Mouse (Mus musculus): Measurements from ENCODE around the gene Cdhr5.
"Not testable (repeated sequence)": the region's sequence is repeated elsewhere in the genome, so short reads cannot be mapped to it uniquely, and the experiment has no call there.

Gene Cdhr5

DNA sequence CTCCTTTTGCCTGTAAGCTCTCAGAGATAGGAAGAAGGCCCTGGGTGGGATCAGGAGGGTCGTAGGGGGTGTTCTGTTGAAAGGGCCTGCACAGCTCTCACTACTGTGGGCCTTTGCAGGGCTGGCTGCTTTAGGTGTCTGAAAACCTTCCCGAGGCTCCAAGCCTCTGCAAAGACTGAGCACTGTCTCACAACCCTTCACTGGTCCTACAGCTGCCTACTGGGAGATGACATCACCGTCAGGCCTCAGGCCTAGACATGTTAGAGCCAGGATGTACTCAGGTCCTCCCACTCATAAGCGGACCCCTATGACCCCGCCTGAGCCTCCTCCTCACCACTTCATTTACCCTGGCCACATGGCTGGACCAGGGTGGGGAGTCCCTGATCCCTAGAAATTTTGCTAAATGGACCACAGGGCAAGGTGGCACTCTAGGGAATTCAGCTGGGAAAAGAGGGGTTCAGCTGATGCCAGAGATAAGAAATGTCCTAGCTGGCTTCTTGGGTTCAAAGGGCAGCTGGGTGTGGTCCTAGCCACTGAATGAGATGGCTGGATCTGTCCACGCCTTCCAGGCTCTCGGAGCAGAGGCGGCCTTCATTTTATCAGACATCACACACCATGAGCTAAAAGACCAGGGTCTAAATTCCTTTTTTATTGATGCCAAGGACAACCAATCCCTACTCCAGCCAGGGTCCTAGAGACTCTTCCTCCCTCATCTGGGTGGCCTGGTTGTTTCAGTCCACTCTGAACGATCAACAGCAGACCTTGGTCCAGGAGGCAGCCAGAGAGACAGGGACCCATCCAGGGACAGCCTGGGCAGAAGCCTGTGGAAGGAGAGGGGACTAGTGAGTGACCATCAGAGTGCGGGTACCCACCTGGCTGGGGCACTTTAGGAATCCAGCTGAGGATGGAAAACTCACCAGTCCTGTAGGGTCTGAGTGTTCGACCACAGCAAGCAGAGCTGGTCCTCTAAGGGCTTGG, 1.4 kb upstream of the Cdhr5 start:
- no peak for DNase-seq

DNA sequence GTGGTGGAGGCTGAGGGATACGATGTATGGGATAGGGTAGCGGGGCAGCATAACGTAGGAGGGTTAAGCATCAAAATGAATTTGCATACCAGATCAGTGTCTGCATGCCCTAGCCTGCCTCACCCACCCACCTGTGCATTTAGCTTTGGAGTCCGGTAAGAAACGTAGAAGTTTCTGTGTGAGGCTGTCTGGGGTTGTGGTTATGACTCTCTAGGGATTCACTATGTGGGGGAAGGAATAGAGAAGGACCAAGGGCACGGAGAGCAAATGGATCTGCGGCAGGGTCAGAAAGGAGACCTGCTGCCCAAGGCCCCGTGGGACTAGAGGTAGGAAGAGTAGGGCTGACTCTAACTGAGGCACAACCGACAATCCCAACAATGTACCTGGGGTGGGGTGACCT, 1.2 kb downstream of the Cdhr5 start:
- DNase-seq: no peak

DNA sequence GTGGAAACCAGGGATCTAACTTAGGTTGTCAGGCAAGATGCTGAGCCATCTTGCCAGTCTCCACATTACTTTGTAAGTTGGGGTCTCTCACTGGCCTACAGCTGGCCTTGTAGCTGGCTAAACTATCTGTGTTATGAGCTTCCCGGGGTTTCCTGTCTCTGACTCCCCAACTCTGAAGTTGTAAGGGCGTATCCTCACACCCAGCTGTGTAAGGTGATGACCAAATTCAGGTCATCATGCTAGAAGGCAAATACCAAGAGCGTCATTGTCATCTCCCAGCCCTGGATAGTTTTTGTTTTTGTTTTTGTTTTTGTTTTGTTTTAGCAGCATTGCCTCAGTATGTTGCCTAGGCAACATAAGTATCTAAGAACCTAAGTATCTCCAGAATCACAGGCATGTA, 6.0 kb downstream of the Cdhr5 start:
- no peak for DNase-seq

DNA sequence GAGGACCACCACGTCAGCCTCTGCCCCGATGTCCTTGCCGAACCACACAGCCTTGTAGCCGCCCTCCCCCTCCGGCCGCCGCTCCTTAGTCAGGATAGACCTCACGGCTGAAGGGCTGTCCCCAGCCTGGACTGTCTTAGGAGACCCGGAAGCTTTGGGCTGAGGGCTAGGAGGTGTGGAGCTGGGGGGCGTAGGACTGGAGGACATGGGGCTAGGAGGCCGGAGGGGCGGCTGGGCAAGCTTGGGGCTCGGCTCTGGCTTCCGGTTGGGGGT, 7.4 kb downstream of the Cdhr5 start:
- no peak for DNase-seq

DNA sequence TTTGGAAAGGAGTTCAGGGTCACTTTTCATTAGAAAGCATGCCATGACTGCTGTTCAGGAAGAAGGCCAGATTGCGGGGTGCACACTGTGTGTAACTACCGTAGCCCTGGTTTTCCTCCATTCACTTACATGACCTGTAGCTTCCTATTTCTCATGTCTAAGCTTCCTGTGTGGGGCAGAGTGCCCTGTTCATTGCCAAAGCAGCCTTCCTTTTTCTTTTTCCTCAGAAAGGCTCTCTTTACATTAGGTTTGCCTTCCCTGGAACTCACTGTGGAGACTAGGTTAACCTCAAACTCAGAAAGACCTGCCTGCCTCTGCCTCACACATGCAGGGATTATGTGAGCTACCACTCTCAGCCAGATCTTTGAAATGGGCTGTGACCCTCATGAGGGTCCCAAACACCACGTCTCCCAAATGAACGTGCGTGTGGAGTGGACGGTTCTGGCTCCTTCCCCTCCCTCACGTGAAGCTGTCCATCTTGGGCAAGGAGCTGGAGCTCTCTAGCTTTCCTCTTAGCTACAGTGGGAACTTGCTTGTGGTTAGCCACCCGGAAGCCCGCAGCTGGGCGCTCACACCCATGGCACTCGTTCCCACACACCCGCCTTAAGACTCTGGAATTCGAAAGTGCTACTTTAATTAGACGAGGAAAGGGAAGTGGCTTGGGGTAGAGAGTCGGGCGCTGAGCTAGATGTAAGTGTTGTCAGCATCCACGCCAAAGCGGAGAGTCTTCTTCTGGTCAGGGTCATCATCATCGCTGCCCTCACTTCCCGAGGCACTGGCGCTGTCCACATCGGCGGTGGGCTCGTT, 7.9 kb downstream of the Cdhr5 start:
- peak in 1 of 2 experiments; percentile 18 for DNase-seq

DNA sequence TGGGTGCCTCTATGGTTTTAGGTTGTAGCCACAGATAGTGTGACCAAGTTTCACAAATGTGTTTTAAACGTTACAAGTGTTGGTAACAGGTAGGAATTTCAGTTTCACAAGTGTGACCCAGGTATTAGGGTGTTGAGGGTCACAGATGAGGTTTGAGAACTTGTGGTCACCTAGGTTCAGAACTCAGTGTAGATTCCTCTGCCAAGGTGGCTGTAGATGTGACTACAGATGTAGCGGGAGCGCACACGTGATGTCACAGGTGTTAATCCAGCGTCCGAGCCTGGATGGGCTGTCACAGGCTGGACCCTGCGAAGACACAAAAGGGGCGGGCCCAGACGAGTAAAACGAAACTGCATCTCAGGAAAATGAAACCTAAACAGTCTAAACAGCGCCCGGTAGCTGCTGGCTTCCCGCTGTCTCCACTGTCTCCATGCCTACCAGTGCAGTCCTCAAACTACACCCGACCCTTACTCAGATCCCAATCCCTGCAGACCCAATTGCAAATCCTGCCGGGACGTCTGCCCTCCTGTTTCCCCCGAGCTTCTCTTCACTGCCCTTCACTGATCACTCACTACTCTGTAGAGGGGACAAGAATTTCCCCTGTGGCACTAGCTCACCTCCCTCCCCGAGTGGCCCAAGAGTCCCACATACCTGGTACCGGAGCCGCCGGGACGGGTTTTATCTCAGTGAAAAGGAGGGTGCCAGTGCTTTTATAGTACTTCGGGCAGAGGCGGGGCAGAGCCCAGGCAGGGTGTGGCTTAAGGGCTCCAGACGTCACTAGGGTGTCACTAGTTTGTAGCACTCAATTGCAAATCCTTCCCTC, 10.6 kb downstream of the Cdhr5 start, which contains the start of gene Irf7:
Irf7 (minus strand) TSS at position 743 of the 823 bp plus-strand sequence.
- DNase-seq: peak; percentile 68 to 77

DNA sequence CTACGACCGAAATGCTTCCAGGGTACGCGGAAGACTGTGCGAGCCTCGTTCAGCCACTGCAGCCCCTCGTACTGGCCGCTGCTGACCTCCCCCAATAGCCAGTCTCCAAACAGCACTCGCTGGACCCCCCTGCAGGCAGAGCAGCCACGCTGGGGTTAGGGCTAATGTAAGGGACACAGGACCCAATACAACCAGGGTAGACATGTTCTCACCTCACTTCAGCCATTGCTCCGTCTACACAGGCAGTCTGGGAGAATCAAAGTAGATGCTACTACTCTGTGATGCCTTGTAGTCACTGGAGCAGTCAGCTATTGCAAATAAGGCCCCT, 11.2 kb downstream of the Cdhr5 start:
- DNase-seq: no peak

DNA sequence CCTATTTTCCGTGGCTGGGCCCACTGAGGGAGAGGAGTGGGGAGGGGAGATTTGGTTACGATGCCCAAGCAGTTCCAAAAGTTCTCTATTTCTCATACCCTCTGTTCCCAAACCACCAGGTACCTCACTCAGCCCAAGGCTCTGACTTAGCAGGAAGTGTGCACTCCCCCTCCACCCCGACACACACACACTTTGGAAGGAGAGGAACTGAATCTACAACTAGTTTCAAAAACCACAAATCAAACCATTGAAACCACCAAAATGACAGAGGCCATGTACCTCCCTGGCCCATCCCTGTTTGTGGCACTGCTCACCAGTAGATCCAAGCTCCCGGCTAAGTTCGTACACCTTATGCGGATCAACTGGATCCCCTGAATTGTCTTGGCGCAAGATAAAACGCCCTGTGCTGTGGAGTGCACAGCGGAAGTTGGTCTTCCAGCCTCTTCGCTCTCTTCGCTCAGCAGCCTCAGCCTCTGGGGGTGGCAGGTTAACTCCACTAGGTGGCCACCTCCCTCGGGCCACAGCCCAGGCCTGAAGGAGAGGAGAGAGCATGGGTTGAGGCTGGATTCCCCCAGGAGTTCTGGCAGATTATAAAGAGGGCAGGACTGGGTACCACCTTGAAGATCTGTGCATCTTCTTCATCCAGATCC, 11.7 kb downstream of the Cdhr5 start:
- peak; percentile 64 to 77 for DNase-seq

DNA sequence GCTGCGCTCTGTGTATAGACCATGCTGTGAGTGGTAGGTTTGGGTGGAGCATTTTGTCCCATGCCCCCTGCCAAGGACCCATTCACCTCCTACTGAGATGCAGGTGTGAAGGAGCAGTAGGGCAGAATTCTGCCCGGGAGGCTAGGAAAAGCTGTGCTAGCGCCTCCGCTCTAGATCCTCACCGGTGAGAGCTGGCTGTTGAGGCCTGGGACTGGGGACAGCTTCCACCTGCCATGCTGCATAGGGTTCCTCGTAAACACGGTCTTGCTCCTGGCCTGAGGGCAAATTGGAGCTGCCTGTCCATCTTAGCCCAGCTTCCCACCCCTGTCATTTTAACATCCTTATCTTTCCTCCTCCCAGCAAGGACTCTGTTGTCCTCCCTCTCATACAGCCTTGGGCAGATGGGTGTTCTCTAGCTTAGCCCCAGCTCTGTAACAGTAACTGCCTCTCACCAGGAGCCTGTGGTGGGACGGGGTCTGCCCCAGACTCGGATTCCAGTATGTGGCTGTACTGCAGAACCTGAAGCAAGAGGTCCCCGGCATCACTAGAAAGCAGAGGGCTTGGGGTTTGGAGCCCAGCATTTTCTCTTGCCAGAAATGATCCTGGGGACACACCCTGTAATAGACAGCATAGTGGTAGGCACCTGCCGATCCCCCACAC, 12.4 kb downstream of the Cdhr5 start:
- no peak for DNase-seq

DNA sequence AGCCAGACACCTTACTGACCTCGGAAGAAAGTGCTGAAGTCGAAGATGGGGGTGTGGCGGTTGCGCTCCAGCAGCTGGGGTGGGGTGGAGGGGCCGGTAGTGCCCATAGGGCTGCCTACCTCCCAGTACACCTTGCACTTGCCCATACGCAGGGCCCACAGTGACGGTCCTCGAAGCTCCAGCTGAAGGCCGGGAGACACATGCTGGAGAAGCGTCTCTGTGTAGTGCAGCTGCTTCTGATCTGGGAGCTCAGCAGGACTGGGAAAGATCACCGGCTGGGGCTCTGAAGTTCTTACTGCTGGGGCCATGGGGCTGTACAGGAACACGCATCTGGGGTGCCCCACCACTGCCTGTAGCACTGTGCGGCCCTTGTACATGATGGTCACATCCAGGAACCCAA, 12.9 kb downstream of the Cdhr5 start:
- DNase-seq: no peak

DNA sequence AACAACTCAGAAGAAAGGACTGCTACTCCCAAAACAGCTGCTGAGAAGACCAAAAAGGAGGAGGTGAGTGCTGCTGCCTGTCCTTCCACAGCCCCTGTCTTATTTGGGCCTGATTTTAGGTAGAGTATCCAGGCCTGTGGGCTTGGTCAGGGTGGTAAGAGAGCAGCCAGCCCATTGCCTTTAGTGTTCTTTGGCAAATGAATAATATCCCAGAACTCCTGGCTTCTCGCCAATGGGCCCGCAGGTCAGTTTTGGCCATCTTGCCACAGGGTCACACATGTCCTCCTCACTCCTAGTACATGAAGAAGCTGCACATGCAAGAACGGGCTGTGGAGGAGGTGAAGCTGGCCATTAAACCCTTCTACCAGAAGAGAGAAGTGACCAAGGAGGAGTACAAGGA, 15.1 kb downstream of the Cdhr5 start:
- no peak for DNase-seq

DNA sequence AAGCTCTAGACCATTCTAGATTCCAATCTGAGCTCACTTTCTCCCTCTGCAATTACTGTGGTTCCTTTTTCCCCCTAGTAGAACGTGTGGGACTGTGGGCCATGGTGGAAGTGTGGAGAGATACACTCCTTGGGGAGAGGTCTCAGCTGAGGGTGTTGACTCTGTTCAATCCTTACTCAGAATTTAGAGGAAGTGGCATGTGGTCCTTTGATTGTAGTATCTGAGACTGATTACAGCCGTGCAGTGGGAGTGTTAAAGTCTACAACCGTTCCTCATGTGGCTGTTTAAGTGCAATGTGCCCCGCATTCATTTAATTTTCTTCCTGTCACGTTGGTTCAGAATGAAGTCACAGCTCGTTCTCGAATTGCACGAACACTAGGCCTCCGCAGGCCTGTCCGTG, 20.4 kb downstream of the Cdhr5 start:
- DNase-seq: no peak

DNA sequence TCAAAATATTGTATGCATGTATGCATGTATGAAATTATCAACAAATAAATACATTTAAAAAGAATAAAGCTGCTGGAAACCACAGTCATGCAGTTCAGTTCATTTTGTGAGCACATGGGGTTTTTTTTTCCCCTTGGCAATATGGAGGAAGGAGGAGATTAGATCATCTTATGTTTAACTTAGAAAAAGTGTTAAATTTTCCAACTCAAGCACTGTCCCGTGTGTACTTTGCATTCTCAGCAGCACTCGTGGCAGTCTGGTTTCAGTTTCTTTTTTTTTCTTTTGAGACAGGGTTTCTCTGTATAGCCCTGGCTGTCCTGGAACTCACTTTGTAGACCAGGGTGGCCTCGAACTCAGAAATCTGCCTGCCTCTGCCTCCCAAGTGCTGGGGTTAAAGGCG, 26.1 kb downstream of the Cdhr5 start:
- not testable (repeated sequence) for DNase-seq

DNA sequence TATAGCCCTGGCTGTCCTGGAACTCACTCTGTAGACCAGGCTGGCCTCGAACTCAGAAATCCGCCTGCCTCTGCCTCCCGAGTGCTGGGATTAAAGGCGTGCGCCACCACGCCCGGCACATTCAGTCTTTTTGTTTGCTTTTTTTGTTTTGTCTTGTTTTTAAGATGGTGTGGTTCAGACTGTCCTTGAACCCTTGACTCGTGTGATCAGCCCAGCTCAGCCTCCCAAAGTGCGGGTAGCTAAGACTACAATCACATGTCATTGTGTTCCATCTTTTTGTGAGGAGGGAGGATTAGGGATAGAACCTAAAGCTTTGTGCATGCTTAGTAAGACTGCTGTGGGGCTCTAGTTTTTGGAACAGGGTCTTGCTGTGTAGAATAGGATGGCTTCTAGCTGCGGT, 45.0 kb downstream of the Cdhr5 start:
- DNase-seq: no peak

DNA sequence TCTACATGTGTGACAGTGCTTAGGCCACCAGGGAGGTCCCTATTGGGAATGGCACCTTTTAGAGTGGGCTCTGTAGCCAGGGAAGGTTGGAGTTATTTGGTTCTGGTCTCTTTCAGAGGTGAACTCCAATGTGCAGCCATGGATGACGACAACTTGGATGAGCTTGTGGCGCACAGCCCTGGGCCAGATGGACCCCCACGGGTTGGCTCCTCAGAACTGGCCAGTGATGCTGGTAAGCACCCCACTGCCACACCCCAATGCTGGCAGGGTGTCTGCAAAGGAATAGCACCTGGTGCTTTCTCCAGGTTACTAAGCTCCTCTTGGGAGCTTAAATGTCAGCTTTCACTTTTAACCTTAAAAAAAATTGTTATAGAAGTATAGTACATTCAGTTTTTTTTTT, 45.5 kb downstream of the Cdhr5 start:
- DNase-seq: no peak

DNA sequence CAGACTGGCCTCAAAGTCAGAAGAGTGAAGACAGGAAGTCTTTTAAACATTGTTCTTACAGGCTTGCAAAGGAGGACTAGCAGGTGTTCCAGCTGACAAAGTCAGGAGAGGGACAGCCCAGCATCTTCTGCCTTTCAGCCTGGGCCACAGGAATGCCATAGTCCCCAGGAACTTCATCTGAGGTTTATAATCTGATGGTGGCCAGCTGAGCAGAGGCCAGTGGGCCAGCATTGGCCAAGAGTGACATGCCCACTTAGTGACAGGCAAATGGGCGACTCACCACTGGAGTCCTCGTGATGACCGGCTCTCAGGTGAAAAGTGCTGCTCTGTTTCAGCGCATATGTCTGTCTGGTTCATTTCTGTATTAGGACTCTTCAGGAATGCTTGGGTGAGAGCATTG, 46.0 kb downstream of the Cdhr5 start:
- DNase-seq: no peak

DNA sequence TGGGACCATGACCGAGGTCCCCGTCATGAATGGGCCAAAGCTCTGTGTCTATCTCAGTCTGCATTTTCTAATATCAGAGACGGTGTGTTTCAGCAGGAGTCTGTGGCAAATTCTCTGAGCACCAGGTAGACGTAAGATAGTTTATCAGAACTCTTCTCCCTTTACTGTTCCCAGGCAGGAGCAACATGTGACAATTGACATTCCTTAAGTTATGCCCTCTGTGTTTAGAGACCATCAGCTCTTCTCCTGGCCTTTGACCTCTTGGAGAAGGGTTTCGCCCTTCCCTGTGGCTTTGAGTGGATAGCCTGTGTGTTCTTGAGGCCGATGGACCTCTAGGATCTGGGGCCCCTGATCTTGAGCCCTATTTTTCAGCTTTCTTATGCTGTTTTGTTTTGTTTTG, 46.9 kb downstream of the Cdhr5 start:
- DNase-seq: no peak

DNA sequence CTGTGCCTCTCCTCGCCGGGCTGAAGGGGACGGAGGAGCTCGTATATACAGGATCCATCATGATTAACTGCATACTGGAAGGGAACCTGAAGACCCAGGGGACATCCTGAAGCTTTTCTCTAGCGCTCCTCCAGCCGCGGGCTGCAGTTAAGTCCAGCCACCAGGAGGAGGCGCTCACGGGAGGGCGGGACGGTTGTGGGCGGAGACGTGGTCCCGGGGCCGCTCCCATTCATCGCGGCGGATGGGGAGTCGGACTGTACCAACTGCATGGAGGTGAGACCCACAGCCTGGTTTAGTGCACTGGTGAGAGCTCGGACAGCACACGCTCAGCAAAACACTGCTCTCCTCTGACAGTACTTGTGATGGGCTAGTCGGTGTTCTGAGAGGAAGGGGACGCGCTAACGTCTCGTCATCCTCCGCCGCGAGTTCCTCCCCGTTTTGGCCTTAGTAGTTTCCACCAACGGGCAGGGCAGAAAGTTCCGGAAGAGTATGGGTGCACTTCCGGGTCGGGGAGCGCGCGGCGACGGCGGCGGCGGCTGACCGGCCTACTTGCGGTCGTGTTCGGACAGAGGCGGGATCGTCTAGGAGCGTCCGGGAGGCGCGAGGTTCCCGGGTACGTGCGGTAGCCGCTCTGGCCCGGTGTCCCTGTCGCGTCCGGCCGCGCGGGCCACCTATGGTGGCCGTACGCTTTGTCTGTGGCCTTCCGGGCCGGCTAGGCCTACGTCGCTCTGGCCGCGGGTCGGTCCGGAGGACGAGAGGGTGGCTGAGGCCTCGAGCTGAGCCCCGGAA, 48.1 kb downstream of the Cdhr5 start, which contains the start of gene Phrf1:
Phrf1 (plus strand) TSS at position 506 of the 789 bp plus-strand sequence.
- peak; percentile 96 for DNase-seq

DNA sequence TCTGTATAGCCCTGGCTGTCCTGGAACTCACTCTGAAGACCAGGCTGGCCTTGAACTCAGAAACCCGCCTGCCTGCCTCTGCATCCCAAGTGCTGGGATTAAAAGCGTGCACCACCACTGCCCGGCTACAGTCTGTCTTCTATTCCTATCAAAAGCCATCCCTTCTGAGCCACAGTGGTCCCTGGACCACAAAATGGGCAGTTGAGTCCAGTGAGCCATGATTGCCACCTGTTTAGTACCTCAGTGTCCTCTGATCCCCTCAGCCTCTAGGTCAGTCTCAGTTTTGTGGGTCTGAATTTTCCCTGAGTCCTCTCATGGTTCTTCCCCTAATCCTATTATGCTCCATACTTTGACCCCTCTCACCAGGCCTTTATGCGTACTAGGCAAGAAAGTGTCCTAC, 48.8 kb downstream of the Cdhr5 start:
- no peak for DNase-seq

DNA sequence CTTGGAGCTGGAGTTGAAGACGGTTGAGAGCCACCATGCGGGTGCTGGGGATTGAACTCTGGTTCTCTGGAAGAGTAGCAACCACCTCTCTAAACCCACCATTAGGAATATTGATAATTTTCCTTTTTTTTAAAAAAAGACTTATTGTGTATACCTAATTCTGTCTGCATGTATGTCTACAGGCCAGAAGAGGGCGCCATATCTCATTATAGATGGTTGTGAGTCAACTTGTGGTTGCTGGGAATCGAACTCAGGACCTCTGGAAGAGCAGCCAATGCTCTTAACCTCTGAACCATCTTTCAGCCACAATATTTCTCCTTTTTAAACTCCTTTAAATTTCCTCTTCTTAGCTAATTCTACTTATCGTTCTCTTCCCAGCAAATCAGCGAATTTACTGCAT, 50.1 kb downstream of the Cdhr5 start:
- DNase-seq: no peak

DNA sequence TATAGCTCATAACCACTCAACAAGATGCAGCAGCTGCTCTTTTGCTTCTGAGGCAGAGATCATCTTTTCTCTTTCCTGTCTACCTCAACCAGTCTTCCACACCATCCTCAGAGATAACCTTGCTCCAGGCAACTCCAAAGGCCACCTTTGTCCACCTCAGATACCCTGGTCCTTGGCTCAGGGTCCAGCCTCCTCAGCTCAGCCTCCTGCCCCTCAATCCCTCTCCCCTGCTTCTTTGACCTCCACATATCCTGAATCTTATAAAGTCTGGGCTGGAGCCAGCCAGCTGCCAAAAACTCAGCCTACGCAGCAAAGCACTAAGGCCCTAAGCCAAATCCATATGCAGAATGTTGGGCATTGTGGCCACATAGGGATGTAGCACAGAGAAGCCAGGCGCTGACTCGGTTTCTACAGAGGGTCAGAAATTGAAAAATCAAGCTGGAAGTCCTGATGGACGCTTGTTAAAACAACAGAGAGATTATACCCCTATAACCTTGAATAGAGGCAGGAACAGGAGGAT, 53.8 kb downstream of the Cdhr5 start:
- no peak for DNase-seq

Data from kidney, postnatal 4 days (tissue).